Mouse (Mus musculus) midbrain, embryonic 11.5 days (tissue): ENCODE measurements around the gene Pcx. TPM values are rescaled to one million over a fixed set of nuclear protein-coding genes. Genes with fewer than 3 reads are reported as not detected.

Source experiments
- ATAC-seq: fragments of 200-750 bp; cut with Nextera tagmentation; 2 replicates; pipeline ENCODE4 v1.8.0; 2017; ENCODE audit warnings: moderate TSS enrichment, moderate library complexity; ENCODE audit not compliant: low FRiP score
- DNase-seq: peaks from one replicate; pipeline ENCODE4 v3.0.0; 2015; ENCODE audit warnings: low spot score; ENCODE audit errors: missing footprints
- H3K27ac ChIP-seq: fragments of 300-500 bp; sonication (generic); 2 replicates; pipeline ENCODE4 v1.5.1; 2014; ENCODE audit warnings: low read depth, low read length
- H3K27me3 ChIP-seq: fragments of 300-500 bp; sonication (generic); 2 replicates; pipeline ENCODE4 v1.6.1; 2014; ENCODE audit warnings: mild to moderate bottlenecking, low read length, moderate library complexity, mixed read lengths; ENCODE audit not compliant: control insufficient read depth, insufficient read depth
- H3K36me3 ChIP-seq: fragments of 300-500 bp; sonication (generic); 2 replicates; pipeline ENCODE4 v1.6.1; 2014; ENCODE audit warnings: mild to moderate bottlenecking, low read length, moderate library complexity, mixed read lengths; ENCODE audit not compliant: control insufficient read depth, insufficient read depth
- H3K4me1 ChIP-seq: fragments of 300-500 bp; sonication (generic); 2 replicates; pipeline ENCODE4 v1.6.1; 2014; ENCODE audit warnings: low read length; ENCODE audit not compliant: control insufficient read depth, insufficient read depth
- H3K4me2 ChIP-seq: fragments of 300-500 bp; sonication (generic); 2 replicates; pipeline ENCODE4 v1.6.1; 2014; ENCODE audit warnings: mild to moderate bottlenecking, moderate library complexity
- H3K4me3 ChIP-seq: fragments of 300-500 bp; sonication (generic); 2 replicates; pipeline ENCODE4 v1.5.1; 2014; ENCODE audit warnings: low read depth, low read length
- H3K9ac ChIP-seq: fragments of 300-500 bp; sonication (generic); 2 replicates; pipeline ENCODE4 v1.6.1; 2014; ENCODE audit warnings: low read length
- H3K9me3 ChIP-seq: fragments of 300-500 bp; sonication (generic); 2 replicates; pipeline ENCODE4 v1.6.1; 2016; ENCODE audit warnings: low read length; ENCODE audit not compliant: control insufficient read depth
- WGBS: fragments of 180-500 bp; shearing (Covaris S2); extraction: QIAGEN DNeasy Blood & Tissue Kit; methylation state at CpG from one replicate; pipeline ENCODE4 v1.1.7; 2014; 5-methylcytosine and 5-hydroxymethylcytosine counted together
- polyA plus RNA-seq: library from polyadenylated mRNA; unstranded; fragments of >200 nt; fragmentation: Nextera tagmentation; extraction: Ambion mirVana; gene quantifications from 2 replicates; pipeline ENCODE4 v1.2.1, GENCODE M21; 2014

Gene Pcx
- polyA plus RNA-seq, 1 experiment from 2014 or later: 14.0 TPM

DNA sequence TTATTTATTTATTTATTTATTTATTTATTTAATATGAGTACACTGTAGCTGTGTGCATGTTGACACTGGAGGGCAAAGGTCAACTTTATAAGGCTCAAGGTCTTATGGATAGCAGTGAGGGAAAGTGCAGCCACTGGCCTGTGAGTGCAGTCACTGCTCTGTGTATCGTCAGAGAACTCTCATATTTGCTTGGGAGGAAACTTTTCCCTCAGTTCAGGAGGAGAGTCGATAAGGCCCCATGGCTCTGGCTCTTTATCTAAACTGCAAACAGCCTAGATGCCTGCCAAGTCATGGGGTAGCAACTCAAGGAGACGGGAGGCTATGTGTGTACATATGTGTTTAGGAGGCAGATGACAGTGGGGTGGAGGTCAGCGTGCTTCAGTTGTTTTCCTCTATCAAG is 58.6 kb downstream of the Pcx start:
- Histone ChIP-seq H3K27ac (no peak overlapping the region), H3K4me2 (no peak overlapping the region), H3K9me3 (no peaks in the 10 kb centered on the region), H3K9ac (no peak overlapping the region), H3K4me3 (no peak overlapping the region), H3K36me3 (no peaks in the 10 kb centered on the region), H3K27me3 (no peaks in the 10 kb centered on the region), H3K4me1 (peaks cover 2% of the 10 kb centered on the region; the same call in 1 of the 2 replicates)
- no peak for ATAC-seq
- 68% methylated on average over 4 of the region's 4 CpGs for WGBS
- DNase-seq: peak; percentile 85

GRCm38 (mm10) chr19:4569356-4570236 is 59.3 kb downstream of the Pcx start:
- H3K27ac ChIP-seq: no peak overlapping the region
- peak; percentile 79 for DNase-seq
- no peaks in the 10 kb centered on the region for H3K27me3 ChIP-seq
- H3K9ac ChIP-seq: no peak overlapping the region
- H3K4me1 ChIP-seq: peaks cover 2% of the 10 kb centered on the region; the same call in 1 of the 2 replicates
- no peaks in the 10 kb centered on the region for H3K9me3 ChIP-seq
- H3K4me2 ChIP-seq: no peak overlapping the region
- H3K36me3 ChIP-seq: no peaks in the 10 kb centered on the region
- ATAC-seq: no peak
- WGBS: 80% methylated on average over 17 of the region's 17 CpGs
- no peak overlapping the region for H3K4me3 ChIP-seq

DNA sequence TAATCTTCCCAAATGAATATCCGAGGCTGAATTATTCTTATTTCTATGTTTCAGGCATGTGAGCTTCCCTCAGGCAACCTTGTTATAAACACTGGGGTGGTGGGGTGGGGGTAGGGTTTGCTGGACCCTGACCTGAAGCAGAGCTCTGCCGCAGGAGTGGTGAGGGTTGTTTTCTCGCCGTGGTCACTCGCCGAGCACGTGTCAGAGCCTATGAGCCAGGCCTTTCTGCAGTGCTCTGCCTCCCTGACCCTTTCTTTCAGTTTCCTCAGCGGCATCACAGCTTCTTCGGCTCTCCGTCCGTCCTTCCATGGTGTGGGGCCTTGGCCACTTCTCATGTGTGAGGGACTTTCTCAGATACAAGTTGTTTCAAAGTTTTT is 60.0 kb downstream of the Pcx start:
- DNase-seq: no peak
- H3K27ac ChIP-seq: no peak overlapping the region
- no peaks in the 10 kb centered on the region for H3K9me3 ChIP-seq
- peaks cover 2% of the 10 kb centered on the region; the same call in 1 of the 2 replicates for H3K4me1 ChIP-seq
- H3K27me3 ChIP-seq: no peaks in the 10 kb centered on the region
- no peak overlapping the region for H3K9ac ChIP-seq
- H3K4me2 ChIP-seq: no peak overlapping the region
- H3K36me3 ChIP-seq: no peaks in the 10 kb centered on the region
- WGBS: 90% methylated on average over 11 of the region's 11 CpGs
- no peak overlapping the region for H3K4me3 ChIP-seq
- no peak for ATAC-seq

GRCm38 (mm10) chr19:4570815-4571214 is 60.5 kb downstream of the Pcx start:
- Histone ChIP-seq H3K36me3 (no peaks in the 10 kb centered on the region), H3K27ac (no peak overlapping the region), H3K4me1 (peaks cover 2% of the 10 kb centered on the region; the same call in 1 of the 2 replicates), H3K9me3 (no peaks in the 10 kb centered on the region), H3K27me3 (no peaks in the 10 kb centered on the region), H3K9ac (no peak overlapping the region), H3K4me2 (no peak overlapping the region), H3K4me3 (no peak overlapping the region)
- 90% methylated on average over 6 of the region's 6 CpGs for WGBS
- DNase-seq (peak; percentile 8), ATAC-seq (no peak)

DNA sequence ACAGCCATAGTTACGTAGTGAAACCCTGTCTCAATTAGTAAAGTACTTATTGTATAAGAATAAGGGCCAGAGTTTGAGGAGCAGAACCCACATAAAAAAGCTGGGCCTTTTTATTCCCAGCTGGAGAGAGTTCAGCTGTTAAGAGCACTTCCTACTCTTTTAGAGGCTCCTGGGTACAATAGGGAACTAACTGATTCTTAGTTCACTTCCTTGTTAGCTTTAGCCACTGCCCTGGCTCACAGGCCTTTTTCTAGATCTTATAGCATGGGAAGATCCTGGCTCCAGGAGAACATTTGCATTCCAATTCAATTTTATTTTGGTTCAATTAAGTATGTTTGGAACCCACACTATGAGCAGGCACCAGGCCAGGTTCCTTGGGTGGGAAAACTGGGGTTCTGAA is 61.4 kb downstream of the Pcx start:
- WGBS: 94% methylated on average over 1 of the region's 1 CpGs
- Histone ChIP-seq H3K4me2 (no peak overlapping the region), H3K27me3 (no peaks in the 10 kb centered on the region), H3K4me3 (no peak overlapping the region), H3K9me3 (no peaks in the 10 kb centered on the region), H3K9ac (no peak overlapping the region), H3K27ac (no peak overlapping the region), H3K4me1 (peaks cover 2% of the 10 kb centered on the region; the same call in 1 of the 2 replicates), H3K36me3 (no peaks in the 10 kb centered on the region)
- no peak for ATAC-seq
- peak; percentile 76 for DNase-seq

- Histone ChIP-seq H3K4me3 (no peak overlapping the region), H3K4me2 (no peak overlapping the region), H3K36me3 (no peaks in the 10 kb centered on the region), H3K9me3 (no peaks in the 10 kb centered on the region), H3K27ac (no peak overlapping the region), H3K27me3 (no peaks in the 10 kb centered on the region), H3K9ac (no peak overlapping the region), H3K4me1 (peaks cover 2% of the 10 kb centered on the region; the same call in 1 of the 2 replicates)
- WGBS: 65% methylated on average over 4 of the region's 4 CpGs
- peak; percentile 75 for DNase-seq
- no peak for ATAC-seq
Measured at GRCm38 (mm10) chr19:4572061-4572460, 61.8 kb downstream of the Pcx start.

DNA sequence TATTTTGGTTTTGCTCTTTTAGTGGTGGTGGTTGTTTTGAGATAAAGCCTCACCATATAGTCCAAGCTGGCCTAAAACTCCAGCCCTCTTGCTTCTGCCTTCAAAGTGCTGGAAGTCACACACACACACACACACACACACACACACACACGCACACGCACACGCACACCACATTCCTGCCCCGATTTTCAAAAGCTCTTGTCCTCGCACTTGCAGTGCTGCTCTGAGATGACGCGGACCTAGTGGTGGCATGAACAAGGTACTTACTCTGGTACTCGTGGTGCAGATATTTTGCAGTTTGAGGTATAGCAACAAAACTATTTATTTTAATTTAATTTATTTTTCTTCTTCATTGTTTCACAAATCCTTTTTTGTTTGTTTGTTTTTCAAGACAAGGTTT is 62.2 kb downstream of the Pcx start:
- Histone ChIP-seq H3K9me3 (no peaks in the 10 kb centered on the region), H3K4me3 (no peak overlapping the region), H3K4me1 (peaks cover 2% of the 10 kb centered on the region; the same call in 1 of the 2 replicates), H3K9ac (no peak overlapping the region), H3K27me3 (no peaks in the 10 kb centered on the region), H3K36me3 (no peaks in the 10 kb centered on the region), H3K4me2 (no peak overlapping the region), H3K27ac (no peak overlapping the region)
- peak; percentile 17 for DNase-seq
- WGBS: 88% methylated on average over 8 of the region's 8 CpGs
- no peak for ATAC-seq

DNA sequence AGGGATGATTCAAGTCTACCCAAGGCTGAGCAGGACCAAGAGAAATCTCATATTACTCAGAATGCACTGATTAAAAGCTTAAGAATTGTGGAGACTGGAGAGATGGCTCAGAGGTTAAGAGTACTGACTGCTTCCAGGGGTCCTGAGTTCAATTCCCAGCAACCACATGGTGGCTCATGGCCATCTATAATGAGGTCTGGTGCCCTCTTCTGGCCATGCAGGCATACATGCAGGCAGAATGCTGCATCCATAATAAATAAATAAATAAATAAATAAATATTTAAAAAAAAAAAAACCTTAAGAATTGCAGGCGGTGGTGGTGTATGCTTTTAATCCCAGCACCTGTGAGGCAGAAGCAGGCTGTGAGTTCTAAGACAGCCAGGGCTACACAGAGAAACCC is 63.0 kb downstream of the Pcx start:
- Histone ChIP-seq H3K9ac (no peak overlapping the region), H3K27ac (no peak overlapping the region), H3K4me3 (no peak overlapping the region), H3K36me3 (no peaks in the 10 kb centered on the region), H3K4me2 (no peak overlapping the region), H3K4me1 (peaks cover 2% of the 10 kb centered on the region; the same call in 1 of the 2 replicates), H3K27me3 (no peaks in the 10 kb centered on the region), H3K9me3 (no peaks in the 10 kb centered on the region)
- WGBS: 85% methylated on average over 1 of the region's 1 CpGs
- DNase-seq: no peak
- ATAC-seq: no peak

DNA sequence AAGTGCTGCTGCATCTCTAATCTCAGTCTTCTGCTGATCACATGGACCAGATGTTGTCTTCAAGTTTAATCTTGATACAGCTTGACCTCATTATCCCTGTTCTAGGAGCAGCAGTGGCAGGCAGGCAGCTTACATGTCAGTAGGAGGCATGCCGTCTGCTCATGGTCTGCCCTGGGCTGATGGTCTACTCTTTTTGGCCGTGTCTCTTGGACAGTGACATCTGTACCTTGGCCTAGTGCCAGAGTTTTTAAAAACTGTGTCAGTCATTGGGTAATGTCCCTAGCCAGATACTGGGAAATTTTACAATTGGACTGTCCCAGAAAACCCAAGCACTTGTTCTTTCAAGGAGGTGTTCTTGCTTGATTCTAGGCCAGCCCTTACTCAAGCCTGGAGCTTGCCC is 68.5 kb downstream of the Pcx start:
- peak; percentile 12 for DNase-seq
- H3K4me1 ChIP-seq: no peaks in the 10 kb centered on the region
- H3K4me2 ChIP-seq: no peak overlapping the region
- 81% methylated on average over 2 of the region's 2 CpGs for WGBS
- H3K9me3 ChIP-seq: no peaks in the 10 kb centered on the region
- no peak overlapping the region for H3K9ac ChIP-seq
- H3K36me3 ChIP-seq: no peaks in the 10 kb centered on the region
- ATAC-seq: no peak
- H3K27ac ChIP-seq: no peak overlapping the region
- no peak overlapping the region for H3K4me3 ChIP-seq
- no peaks in the 10 kb centered on the region for H3K27me3 ChIP-seq
